Mouse (Mus musculus) myocyte (in vitro differentiated cells): ENCODE measurements around the gene Cs.

Experiments
- CEBPB ChIP-seq: IDR thresholded peaks from 2 replicates; pipeline ENCODE4 v1.6.1; 2011; ENCODE audit warnings: mild to moderate bottlenecking, moderate library complexity; ENCODE audit not compliant: poor library complexity, insufficient read depth, severe bottlenecking
- E2F4 ChIP-seq: IDR thresholded peaks from one replicate; pipeline ENCODE4 v1.6.1; 2011; ENCODE audit warnings: mild to moderate bottlenecking, control low read depth, moderate library complexity; ENCODE audit not compliant: insufficient read depth
- MAX ChIP-seq: IDR thresholded peaks from one replicate; pipeline ENCODE4 v1.6.1; 2011; ENCODE audit warnings: low read depth, mild to moderate bottlenecking, control low read depth
- MYOD1 ChIP-seq, 3 experiments: IDR thresholded peaks; one replicate each; pipeline ENCODE4 v1.6.1; 2011; ENCODE audit warnings: control low read depth in 2 of 3, low read depth in 2 of 3, mild to moderate bottlenecking in 2 of 3, moderate library complexity in 1 of 3; ENCODE audit not compliant: insufficient read length in 2 of 3, control insufficient read depth in 1 of 3
- POLR2A ChIP-seq: IDR thresholded peaks from one replicate; pipeline ENCODE4 v1.6.1; 2011; ENCODE audit warnings: low read depth, mild to moderate bottlenecking, control low read depth, moderate library complexity; ENCODE audit not compliant: insufficient read length
- POLR2AphosphoS2 ChIP-seq: IDR thresholded peaks from one replicate; pipeline ENCODE4 v1.6.1; 2011; ENCODE audit warnings: low read depth, control low read depth; ENCODE audit not compliant: insufficient read length
- REST ChIP-seq: IDR thresholded peaks from one replicate; pipeline ENCODE4 v1.6.1; 2011; ENCODE audit warnings: mild to moderate bottlenecking, control low read depth, moderate library complexity; ENCODE audit not compliant: insufficient read depth, insufficient read length
- USF1 ChIP-seq: IDR thresholded peaks from one replicate; pipeline ENCODE4 v1.6.1; 2011; ENCODE audit warnings: low read depth, mild to moderate bottlenecking, control low read depth, moderate library complexity

DNA sequence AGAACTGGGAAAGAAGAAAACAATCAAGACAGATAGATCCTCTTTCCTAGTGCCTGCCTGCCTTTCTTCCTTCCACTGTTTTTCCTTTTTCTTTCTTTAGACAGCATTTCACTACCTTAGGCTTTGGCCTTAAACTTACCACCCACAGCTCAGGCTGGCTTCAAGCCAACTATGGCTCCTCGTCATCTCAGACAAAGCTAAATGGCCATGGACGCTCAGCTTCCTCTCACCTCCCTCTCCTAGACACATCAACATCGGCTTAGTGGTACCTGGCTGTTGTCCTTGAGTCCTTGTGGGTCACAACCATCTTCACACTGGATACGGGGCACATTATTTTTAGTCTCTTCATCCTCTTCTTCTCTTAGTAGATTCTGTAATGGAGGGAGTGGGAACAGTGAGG is 40.3 kb upstream of the Cs start:
- TF ChIP-seq REST, result no peak
- TF ChIP-seq CEBPB, result no peak
- TF ChIP-seq MYOD1 (IDR thresholded peaks at IDR 0.05; ENCODE audit: control insufficient read depth in 1 of 3, insufficient read length in 2 of 3, low read depth in 2 of 3), result no peak
- TF ChIP-seq POLR2A, result no peak
- no peak for TF ChIP-seq USF1
- no peak for TF ChIP-seq E2F4
- TF ChIP-seq POLR2AphosphoS2, result no peak
- no peak for TF ChIP-seq MAX
